Mouse (Mus musculus) megakaryocyte-erythroid progenitor cell, adult 5-6 weeks (primary cell): ENCODE measurements around the gene Cyp46a1. TPM values are rescaled to one million over a fixed set of nuclear protein-coding genes. Genes with fewer than 3 reads are reported as not detected.

Experiments used
- ATAC-seq: replicated peaks from 2 replicates; pipeline ENCODE4 v1.8.0; 2016; ENCODE audit warnings: mild to moderate bottlenecking, inconsistent platforms; ENCODE audit not compliant: severe bottlenecking, poor library complexity, low FRiP score, low TSS enrichment
- total RNA-seq, 2 experiments: library from RNA; stranded (forward) in 1 of 2; stranded (reverse) in 1 of 2; fragments of 200-1000, 215-1000 nt in 1 of 2; fragments of >200 nt in 1 of 2; fragmentation: Nextera tagmentation in 1 of 2; gene quantifications; 2 replicates each; pipeline ENCODE4 v1.2.3; 2014 to 2017

Gene Cyp46a1
- total RNA-seq, 2 experiments from 2014 or later: 0.23 to 1.0 TPM

DNA sequence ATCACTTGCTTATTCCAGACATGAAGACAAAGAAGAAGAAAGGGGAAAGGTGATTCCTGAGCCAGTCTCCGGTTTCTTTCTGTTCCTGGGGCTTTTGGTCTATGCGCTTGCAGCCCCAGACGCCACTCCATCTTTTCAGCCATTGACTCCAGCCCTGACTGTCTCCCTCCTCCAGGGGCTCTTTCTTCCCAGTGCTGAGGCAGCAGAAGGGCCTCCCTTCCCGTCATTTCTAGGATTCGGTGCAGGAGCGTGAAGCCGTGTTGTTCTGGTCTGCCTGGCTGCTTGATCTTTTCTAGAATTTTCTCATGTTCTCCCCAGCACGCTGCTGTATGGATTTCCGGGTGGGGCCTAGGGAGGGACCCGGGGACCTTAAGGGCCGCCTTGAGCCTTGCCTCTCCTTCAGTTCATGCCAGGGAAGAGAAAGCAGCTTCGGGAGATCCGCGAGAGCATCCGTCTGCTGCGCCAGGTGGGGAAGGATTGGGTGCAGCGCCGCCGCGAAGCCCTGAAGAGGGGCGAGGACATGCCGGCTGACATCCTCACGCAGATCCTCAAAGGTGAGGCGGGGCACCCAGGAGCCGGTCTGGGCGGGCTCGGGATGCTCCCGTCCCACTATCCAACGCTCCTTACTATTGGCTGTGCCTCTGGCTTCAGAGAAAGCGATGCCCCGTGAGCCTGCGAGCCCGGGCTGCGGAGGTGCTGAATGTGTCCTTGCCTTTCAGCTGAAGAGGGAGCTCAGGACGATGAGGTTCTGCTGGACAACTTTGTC, 18.4 kb downstream of the Cyp46a1 start:
- ATAC-seq: no peak

DNA sequence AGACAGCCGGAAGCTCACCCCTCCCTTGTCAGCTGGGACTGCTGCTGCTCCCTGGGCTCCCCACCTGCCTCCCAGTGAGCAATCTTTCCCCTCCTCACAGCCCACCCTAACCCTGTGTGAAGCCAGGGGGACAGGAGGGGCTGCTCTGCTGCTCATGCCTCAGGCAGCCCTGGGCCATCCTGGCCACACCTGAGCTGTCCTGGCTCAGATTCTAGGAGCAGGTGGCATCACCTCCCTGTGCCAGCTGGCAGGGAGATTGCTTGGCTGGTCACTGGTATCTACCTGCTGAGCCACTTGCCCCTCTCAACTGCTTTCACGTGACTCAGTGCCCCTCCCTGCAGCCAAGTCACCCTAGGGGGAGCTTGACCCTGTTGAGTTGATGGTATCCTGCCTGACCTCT, 20.1 kb downstream of the Cyp46a1 start:
- no peak for ATAC-seq

DNA sequence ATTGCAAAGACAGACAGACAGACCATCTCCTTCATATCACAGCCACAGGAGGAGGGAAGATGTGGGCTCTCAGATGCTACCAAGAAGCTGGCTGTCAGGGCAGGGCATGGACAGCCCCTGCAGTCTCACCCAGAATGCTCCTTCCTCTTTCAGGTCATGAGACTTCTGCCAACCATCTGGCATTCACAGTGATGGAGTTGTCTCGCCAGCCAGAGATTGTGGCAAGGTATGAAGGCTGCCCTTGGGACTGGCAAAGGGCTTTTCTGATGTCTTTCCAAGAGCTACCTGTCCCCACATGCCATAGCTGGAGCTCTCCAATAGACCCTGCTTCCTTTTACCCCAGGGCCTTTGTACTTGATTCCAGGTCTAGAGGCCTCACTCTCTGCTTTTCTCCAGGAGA, 21.1 kb downstream of the Cyp46a1 start:
- no peak for ATAC-seq

DNA sequence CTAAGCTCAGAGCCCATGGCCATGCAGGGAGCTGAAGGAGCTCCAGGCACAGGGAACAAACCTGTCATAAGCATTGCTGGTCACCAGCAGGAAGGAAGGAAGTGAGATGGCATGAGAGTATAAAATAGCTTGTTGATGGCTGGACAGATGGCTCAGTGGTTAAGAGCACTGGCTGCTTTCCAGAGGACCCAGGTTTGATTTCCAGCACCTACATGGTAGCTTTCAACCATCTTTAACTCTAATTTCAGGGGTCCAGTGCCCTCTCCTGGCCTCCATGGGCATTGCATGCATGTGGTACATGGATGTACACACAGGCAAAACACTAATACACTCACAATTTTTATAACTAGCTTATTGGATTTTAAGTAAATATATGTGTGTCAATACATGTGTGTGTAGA, 21.8 kb downstream of the Cyp46a1 start:
- ATAC-seq: no peak

DNA sequence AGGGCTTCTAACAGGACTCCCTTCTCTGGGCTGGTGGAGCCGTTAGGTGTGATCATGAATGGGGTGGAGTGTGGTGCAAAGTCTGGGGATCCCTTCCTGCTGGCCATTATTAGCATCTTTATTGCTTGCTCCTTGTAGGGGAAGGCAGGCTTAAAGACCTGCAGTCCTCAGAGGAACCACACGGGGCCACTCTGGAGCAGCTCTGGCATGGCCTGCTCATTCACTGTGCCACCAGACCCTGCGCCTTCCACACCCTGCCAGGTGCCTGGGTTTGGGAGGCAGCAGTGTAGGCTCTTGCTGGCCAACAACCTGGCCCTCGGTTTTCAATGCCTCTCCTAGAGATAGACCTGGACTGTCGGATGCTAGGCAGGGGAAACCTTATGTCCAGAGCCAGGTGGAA, 29.6 kb downstream of the Cyp46a1 start:
- peak; percentile 94 for ATAC-seq

DNA sequence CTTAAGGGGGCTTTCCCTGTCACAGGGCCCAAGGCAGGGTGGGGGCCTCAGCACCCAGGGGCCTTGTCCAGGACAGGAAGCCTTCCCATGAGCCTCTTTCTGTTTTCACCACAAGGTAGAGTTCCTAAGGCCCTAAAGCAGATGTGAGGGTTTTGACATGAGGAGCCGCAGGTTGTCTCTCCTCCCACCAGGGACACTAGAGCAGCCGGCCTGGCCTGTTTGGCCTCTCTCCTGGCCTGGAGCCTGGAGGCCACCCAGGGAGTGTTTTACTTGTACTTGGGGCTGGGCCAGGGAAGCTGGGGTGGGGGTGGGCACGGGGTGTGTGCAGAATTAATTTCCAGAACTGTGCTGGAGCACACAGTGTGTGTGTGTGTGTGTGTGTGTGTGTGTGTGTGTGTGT, 31.2 kb downstream of the Cyp46a1 start:
- no peak for ATAC-seq

DNA sequence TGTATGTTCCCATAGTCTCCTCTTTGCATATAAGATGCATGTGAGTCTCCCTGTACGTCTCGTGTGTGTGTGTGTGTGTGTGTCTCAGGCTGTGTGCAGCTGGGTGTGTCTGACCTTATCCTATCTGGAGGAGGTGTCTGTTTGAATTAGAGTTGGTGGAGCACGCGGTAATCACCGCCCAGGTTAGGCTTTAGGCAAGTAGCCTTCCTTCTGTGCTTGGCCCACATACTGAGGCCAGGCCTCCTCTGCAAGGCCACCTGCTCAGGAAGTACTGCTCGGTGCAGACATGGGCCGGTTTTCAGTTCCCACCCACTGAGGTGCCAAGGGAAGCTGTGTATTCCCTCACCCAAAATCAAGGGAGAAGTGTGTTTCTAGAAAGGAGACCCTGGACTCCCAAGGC, 31.7 kb downstream of the Cyp46a1 start:
- ATAC-seq: no peak

DNA sequence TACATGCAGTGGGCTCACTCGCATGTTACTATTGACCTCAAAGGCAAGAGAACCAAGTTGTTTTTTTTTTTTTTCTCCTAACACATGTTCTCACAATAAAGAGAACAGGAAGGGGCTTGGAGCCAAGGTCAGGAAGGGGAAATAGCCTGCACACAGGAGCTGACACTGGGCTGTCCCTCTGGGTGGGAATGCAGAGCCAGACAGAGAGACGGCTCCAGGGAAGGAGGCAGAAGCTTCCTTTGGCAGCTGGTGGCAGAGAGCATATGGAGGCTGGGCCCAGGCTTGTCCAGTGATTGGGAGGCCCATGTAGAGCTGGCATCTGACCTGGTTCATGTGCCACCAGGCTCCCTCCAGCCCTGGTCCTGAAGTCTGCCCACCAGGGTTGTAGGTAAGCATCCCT, 33.7 kb downstream of the Cyp46a1 start:
- ATAC-seq: no peak

DNA sequence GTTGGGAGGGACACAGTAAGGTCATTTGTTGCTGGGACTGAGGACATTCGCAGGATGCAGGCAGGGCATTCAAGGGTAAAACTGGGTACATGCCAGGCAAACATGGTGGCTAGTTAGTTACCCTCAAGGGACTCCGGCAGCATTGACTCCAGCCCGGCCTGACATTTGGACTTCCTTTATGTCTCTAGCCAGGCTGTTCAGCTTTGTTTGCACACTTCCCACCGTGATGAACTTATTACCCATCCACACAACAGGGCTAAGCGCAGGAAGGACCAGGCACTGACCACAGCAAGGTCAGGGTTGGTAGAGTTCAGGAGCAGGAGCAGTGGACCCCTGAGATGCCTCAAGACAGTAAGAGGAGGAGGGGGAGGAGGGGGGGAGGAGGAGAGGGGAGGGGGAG, 34.7 kb downstream of the Cyp46a1 start:
- ATAC-seq: no peak

DNA sequence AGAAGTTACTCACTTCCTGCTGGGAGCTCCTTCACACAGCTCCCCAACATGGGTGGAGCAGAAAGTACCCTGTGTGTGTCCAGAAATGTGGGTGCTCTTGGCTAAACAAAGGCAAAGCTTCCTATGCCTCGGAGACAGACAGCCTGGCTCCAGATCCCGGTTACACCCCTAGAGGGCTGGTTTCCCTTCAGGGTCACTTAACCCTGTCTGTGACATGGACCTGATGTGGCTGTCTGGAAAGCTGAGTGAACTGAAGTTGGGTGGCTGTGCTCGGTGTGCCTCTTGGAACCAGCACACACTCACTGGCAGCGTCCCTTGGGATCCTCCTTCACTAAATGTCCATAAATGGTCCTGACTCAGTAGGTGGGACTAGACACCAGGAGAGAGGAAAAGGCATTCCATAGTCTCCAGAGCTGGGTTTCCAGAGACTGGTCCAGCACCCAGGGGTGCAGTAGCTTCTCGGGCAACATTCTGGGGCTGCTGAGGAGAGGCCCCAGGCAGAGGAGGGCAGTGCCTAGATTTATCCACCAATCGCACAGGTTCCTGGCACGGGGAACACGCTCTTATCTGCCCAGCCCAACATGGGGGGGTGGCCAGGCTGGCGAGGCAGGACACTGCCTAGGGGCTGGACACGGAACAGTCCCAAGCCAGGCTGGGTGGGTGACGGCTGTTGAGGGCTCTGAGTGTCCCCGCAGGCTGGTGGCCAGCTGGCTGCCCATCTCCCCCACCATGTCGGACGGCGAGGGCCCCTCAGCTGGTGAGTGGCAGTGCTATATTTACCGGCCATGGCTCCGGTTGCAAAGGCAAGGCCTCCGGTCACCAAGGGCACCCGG, 36.6 kb downstream of the Cyp46a1 start, which contains the start of gene Eml1:
TSS of gene Eml1 (plus strand) at position 362 of the 833 bp plus-strand sequence.
- ATAC-seq: no peak

DNA sequence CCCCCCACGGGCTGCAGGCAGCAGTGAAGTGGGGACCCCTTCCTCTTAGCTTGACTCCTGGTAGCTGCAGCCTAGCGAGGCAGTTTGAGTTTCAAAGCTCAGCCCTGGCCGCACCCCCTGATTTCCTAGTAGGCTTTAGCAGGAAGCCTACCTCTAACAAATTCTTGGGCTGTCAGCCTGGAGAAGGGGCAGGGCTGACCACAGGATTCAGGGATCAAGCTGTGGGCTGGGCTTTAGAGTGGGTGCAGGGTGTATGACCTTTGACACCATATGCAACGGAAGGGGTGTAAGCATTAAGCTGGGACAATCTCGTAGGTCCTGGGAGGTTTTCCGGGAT, 37.2 kb downstream of the Cyp46a1 start:
- no peak for ATAC-seq

DNA sequence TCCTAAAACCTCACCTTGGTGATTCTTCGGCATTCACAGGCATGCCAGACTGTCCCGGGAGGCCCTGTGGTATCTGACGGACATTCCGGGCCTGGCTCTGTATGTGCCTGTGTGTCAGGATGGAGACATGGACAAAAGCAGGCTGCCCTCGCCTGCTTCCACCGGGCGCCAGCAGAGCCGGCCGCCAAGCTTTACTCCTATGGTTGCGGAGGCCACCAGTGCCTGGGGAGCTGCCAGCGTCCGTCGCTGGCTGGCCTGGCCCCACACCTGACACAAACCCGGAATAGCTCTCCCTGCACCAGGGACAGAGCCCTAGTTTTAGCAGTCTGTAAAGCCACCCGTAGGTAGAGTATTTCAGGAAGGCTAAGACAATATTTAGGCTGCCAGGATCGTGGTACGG, 38.1 kb downstream of the Cyp46a1 start:
- no peak for ATAC-seq

DNA sequence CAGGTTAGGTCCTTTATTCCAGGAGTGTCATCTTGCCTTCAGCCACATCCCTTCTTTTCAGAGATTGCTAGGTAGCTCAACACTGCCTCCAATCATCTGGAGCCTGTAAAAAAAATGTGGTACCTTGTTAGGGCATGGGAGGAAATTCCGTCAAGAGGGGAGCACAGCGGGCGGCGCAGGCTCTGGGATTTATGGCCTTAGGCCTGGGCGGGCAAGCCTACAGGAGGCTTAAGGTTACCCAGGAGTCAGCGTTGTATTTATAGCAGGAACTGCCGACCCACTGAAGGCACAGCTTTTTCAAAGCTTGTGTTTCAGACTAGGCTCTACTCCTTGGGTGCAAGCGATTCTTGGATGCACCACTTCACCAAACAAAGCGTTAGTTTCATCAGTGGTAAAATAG, 39.4 kb downstream of the Cyp46a1 start:
- ATAC-seq: no peak

DNA sequence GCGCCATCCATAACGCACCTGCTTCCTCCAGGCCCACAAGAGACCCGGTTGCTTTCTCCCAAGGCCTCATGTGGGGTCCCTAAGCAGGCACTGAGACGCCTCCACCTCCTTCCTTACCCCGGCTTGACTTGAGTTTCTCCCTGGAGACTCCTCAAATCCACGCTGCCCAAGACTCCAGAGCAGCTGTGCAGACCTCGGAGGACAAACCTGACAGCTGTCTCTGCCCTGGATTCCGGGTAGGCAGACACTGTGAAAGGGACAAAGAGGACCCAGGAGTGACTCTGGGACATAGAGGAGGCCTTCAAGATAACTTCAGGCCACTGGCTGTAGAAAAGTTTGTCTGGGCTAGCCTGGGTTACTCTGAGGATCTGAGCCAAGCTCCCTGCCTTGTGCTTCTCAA, 40.5 kb downstream of the Cyp46a1 start:
- ATAC-seq: no peak

DNA sequence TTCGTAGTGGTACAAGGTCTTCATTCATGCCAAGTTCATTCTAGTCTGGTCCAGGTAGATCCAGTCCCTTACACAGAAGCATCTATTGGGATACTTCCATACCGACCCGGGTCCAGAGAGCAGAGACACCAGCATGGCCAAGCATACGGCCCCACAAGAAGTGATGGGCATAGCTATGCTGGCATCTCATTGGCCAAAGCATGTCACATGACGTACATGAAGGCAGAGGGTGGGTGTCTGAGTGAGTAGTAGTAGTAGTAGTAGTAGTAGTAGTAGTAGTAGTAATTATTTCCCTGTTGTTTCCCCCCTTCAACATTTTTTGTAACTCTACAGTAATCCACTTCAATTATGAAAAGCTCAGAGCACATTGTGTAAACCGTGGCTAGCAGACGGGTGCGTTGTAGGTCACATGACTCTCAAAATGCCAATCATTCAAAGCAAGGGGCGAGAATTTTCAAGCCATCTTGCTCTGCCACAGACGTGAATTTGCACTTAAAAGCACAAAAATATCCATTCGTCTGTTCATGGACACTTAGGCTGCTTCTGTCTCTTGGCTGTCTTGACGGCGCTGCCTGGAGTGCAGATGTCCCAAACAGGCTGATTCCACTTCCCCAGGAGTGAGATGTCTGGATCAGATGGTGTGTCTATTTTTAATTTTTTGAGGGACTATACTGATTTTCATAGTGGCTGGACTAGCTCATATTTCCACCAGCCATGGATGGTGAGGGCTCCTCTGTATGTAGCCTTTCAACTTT, 44.4 kb downstream of the Cyp46a1 start:
- ATAC-seq: no peak

DNA sequence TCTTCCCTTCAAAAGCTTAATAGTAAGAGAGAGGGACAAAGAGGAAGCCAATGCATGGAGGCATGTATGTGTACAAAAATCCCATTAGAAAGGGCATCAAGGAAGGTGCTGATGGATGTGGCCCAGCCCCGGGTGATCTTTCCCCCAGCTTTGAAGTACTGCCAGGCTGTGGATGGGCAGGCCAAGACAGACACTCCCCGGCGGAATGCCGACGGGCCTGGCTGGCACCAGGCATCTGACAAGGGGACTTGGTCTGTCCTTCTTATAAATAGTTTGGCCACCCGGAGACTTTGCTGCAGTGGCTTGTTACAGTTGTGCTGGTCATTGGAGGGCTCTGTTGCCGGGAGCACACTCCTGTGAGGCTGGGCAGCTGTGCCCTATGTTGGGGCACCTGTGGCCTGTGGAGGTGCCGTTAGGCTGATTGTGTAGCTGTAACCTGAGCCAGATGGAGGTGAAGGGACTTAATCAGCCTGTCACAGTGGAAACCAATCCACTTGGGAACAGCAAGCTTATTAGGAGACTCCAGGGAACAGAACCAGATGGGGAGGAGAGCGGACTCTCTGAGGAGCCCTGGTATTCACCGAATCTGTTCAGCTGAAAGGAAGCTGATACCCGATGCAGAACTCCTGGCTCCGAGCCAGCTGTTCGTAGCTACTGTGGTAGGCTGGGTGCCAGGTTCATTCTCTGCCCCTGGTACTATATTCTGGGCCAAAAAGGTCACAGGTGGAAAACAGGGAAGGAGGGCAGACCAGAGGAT, 52.5 kb downstream of the Cyp46a1 start:
- no peak for ATAC-seq

DNA sequence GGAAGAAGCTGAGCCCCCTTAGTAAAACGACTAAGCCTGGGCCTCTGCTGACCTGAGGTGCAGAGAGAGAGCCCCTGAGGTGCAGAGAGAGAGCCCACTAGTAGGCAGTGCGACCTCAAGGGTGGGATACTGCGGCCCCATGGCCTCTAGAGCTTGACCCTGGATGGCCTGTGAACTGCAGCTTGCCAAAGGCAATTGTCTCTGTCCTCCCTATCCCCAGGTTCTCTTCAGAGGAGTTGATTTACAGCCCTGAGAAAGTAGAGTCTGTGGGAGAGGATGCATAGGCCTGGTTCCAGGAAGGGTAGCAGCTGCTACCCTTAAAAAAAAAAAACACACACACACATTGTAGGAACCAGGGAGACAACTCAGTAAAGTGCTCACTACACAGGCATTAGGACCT, 55.5 kb downstream of the Cyp46a1 start:
- ATAC-seq: no peak

DNA sequence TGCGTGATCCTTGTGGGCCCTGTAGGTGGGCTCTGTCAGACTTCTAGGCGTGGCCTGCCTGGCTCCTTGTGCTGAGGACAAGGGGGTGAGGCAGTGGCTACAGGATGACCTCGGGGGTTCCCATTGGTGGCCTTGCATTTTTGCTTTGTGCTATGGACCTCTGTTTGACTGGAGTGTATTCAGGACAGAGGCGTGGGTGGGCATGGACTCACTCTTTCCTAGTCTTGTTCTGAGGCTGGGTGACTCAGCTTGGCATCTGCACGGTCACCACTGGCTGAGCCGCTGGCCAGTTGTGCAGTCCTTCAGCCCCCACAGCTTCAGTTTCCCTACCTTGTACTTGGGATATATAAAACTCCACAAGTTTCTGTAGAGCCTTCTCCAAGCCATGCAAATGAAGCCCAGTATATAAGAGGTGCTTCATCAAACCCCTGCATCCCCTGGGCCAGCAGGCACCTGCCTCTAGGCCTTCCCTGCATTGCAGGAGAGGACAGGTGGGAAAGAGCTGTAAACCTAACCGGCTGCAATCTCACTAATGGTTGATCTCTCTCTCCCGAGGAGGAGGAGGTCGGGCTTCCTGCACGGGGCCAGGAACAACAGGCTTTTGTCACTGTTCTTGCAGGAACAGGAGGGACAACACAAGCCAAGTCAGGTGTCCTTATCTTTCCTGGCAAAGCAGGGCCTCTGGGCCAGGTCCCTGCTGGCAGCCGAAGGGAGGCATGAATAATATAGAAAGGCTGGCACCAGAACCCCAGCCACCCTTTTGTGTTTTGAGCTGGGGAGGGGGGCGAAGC, 58.3 kb downstream of the Cyp46a1 start:
- no peak for ATAC-seq

DNA sequence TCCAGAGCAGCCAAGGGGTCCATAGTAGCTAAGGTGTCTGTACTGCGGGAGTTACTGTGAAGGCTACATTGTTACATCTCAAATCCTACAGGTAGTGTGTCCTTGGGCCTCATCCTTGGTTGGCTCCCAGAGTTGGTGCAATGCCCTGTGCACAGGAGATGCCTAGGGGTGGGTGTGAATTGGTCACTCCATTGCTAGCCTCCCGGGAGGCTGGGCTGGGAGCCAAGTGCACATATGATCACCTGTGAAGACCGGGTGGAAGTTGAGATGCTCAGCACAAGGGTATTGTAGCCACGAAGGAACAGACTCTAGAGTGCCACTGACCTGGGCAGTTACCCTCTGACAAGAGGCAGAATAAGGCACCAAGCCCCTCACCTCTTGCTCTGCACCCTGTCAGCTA, 58.9 kb downstream of the Cyp46a1 start:
- ATAC-seq: no peak
